Mouse (Mus musculus) limb, embryonic 12.5 days (tissue): ENCODE results near the gene Kalrn. TPM values are rescaled to one million over a fixed set of nuclear protein-coding genes. Genes with fewer than 3 reads are reported as not detected.

Source experiments
- ATAC-seq: fragments of 200-750 bp; cut with Nextera tagmentation; 2 replicates; pipeline ENCODE4 v1.8.0; 2017; ENCODE audit warnings: low read depth, moderate TSS enrichment; ENCODE audit not compliant: insufficient number of reproducible peaks, insufficient read depth, low FRiP score, low TSS enrichment
- H3K27ac ChIP-seq: fragments of 300-500 bp; sonication (generic); 2 replicates; pipeline ENCODE4 v1.5.1; 2016; ENCODE audit warnings: mild to moderate bottlenecking, moderate library complexity
- H3K27me3 ChIP-seq: fragments of 300-500 bp; sonication (generic); 2 replicates; pipeline ENCODE4 v1.6.1; 2016; ENCODE audit warnings: mild to moderate bottlenecking, moderate library complexity
- H3K36me3 ChIP-seq: fragments of 300-500 bp; sonication (generic); 2 replicates; pipeline ENCODE4 v1.6.1; 2016; ENCODE audit warnings: mild to moderate bottlenecking, moderate library complexity
- H3K4me1 ChIP-seq: fragments of 300-500 bp; sonication (generic); replicated peaks from 2 replicates; pipeline ENCODE4 v1.6.1; 2016
- H3K4me2 ChIP-seq: fragments of 300-500 bp; sonication (generic); 2 replicates; pipeline ENCODE4 v1.6.1; 2016; ENCODE audit warnings: mild to moderate bottlenecking, moderate library complexity
- H3K4me3 ChIP-seq: fragments of 300-500 bp; sonication (generic); replicated peaks from 2 replicates; pipeline ENCODE4 v1.5.1; 2016; ENCODE audit warnings: mild to moderate bottlenecking
- H3K9ac ChIP-seq: fragments of 300-500 bp; sonication (generic); replicated peaks from 2 replicates; pipeline ENCODE4 v1.6.1; 2016; ENCODE audit warnings: mild to moderate bottlenecking, moderate library complexity
- H3K9me3 ChIP-seq: fragments of 300-500 bp; sonication (generic); 2 replicates; pipeline ENCODE4 v1.6.1; 2016; ENCODE audit warnings: mild to moderate bottlenecking, moderate library complexity
- WGBS: fragments of 180-500 bp; shearing (Covaris S2); methylation state at CpG from one replicate; pipeline ENCODE4 v1.1.7; 2016; 5-methylcytosine and 5-hydroxymethylcytosine counted together
- polyA plus RNA-seq: library from polyadenylated mRNA; unstranded; fragments of >200 nt; fragmentation: Nextera tagmentation; extraction: Ambion mirVana; gene quantifications from 2 replicates; pipeline ENCODE4 v1.2.1, GENCODE M21; 2016

Gene Kalrn
- polyA plus RNA-seq, 1 experiment from 2014 or later, result 13.1 TPM

- Histone ChIP-seq H3K4me3 (no peak overlapping the region), H3K27ac (no peak overlapping the region), H3K36me3 (peaks cover 14% of the 10 kb centered on the region; the same call in 1 of the 2 replicates), H3K4me1 (no peaks in the 10 kb centered on the region), H3K9me3 (no peaks in the 10 kb centered on the region), H3K27me3 (no peaks in the 10 kb centered on the region), H3K4me2 (no peak overlapping the region), H3K9ac (no peak overlapping the region)
- WGBS, result 82% methylated on average over 4 of the region's 4 CpGs
- no peak for ATAC-seq
Measured at GRCm38 (mm10) chr16:34048232-34048631, 525.1 kb downstream of the Kalrn start.

GRCm38 (mm10) chr16:34047543-34047942 lies 525.8 kb downstream of the Kalrn start:
- no peak overlapping the region for H3K4me3 ChIP-seq
- no peak overlapping the region for H3K9ac ChIP-seq
- H3K27me3 ChIP-seq, result no peaks in the 10 kb centered on the region
- ATAC-seq, result no peak
- peaks cover 12% of the 10 kb centered on the region; the same call in 1 of the 2 replicates for H3K36me3 ChIP-seq
- H3K27ac ChIP-seq, result no peak overlapping the region
- no peaks in the 10 kb centered on the region for H3K4me1 ChIP-seq
- no peaks in the 10 kb centered on the region for H3K9me3 ChIP-seq
- 79% methylated on average over 7 of the region's 7 CpGs for WGBS
- H3K4me2 ChIP-seq, result no peak overlapping the region

DNA sequence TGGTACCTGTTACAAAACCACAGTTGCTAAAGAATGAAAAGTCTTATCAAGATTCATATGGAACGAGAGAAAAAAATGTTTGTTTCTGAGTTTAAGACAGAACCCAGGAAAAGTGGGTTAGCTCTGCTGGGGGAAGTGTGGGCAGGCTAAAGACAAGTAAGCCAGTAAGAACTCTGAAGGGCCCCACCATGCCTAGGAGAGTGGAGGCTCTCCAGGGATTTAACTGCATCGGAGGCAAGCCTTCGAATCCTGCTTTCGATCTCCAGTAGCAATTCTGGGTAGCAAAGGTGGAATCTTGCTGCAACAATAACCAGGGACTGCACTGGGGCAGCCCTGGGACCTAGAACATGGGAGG lies 526.3 kb downstream of the Kalrn start:
- WGBS, result 88% methylated on average over 4 of the region's 4 CpGs
- no peak overlapping the region for H3K27ac ChIP-seq
- no peak for ATAC-seq
- peaks cover 12% of the 10 kb centered on the region; the same call in 1 of the 2 replicates for H3K36me3 ChIP-seq
- H3K27me3 ChIP-seq, result no peaks in the 10 kb centered on the region
- no peak overlapping the region for H3K4me3 ChIP-seq
- no peaks in the 10 kb centered on the region for H3K9me3 ChIP-seq
- H3K4me2 ChIP-seq, result no peak overlapping the region
- no peaks in the 10 kb centered on the region for H3K4me1 ChIP-seq
- no peak overlapping the region for H3K9ac ChIP-seq

GRCm38 (mm10) chr16:34046268-34047005 lies 526.9 kb downstream of the Kalrn start:
- no peak overlapping the region for H3K4me3 ChIP-seq
- no peak overlapping the region for H3K4me2 ChIP-seq
- WGBS, result 77% methylated on average over 13 of the region's 13 CpGs
- H3K4me1 ChIP-seq, result no peaks in the 10 kb centered on the region
- H3K9ac ChIP-seq, result no peak overlapping the region
- no peaks in the 10 kb centered on the region for H3K9me3 ChIP-seq
- H3K27ac ChIP-seq, result no peak overlapping the region
- ATAC-seq, result no peak
- no peaks in the 10 kb centered on the region for H3K27me3 ChIP-seq
- peaks cover 10% of the 10 kb centered on the region; the same call in 1 of the 2 replicates for H3K36me3 ChIP-seq

GRCm38 (mm10) chr16:34044539-34044938 lies 528.8 kb downstream of the Kalrn start:
- no peak for ATAC-seq
- WGBS, result 71% methylated on average over 8 of the region's 8 CpGs
- H3K9ac ChIP-seq, result no peak overlapping the region
- no peak overlapping the region for H3K27ac ChIP-seq
- no peaks in the 10 kb centered on the region for H3K9me3 ChIP-seq
- no peak overlapping the region for H3K4me2 ChIP-seq
- peaks cover 6% of the 10 kb centered on the region; the same call in 1 of the 2 replicates for H3K36me3 ChIP-seq
- no peaks in the 10 kb centered on the region for H3K27me3 ChIP-seq
- no peak overlapping the region for H3K4me3 ChIP-seq
- H3K4me1 ChIP-seq, result no peaks in the 10 kb centered on the region

- no peak for ATAC-seq
- no peak overlapping the region for H3K4me3 ChIP-seq
- peaks cover 14% of the 10 kb centered on the region; the same call in 1 of the 2 replicates for H3K36me3 ChIP-seq
- no peaks in the 10 kb centered on the region for H3K9me3 ChIP-seq
- H3K27ac ChIP-seq, result no peak overlapping the region
- H3K4me2 ChIP-seq, result no peak overlapping the region
- 85% methylated on average over 6 of the region's 6 CpGs for WGBS
- no peak overlapping the region for H3K9ac ChIP-seq
- H3K27me3 ChIP-seq, result no peaks in the 10 kb centered on the region
- H3K4me1 ChIP-seq, result no peaks in the 10 kb centered on the region
Measured at GRCm38 (mm10) chr16:34043048-34043795, 530.1 kb downstream of the Kalrn start.

GRCm38 (mm10) chr16:34042586-34042985 lies 530.7 kb downstream of the Kalrn start:
- H3K9me3 ChIP-seq, result no peaks in the 10 kb centered on the region
- H3K27me3 ChIP-seq, result no peaks in the 10 kb centered on the region
- no peaks in the 10 kb centered on the region for H3K4me1 ChIP-seq
- peaks cover 20% of the 10 kb centered on the region; the same call in 1 of the 2 replicates for H3K36me3 ChIP-seq
- H3K9ac ChIP-seq, result no peak overlapping the region
- H3K4me3 ChIP-seq, result no peak overlapping the region
- no peak for ATAC-seq
- H3K4me2 ChIP-seq, result no peak overlapping the region
- H3K27ac ChIP-seq, result no peak overlapping the region
- 94% methylated on average over 4 of the region's 4 CpGs for WGBS

GRCm38 (mm10) chr16:34040276-34040675 lies 533.1 kb downstream of the Kalrn start:
- whole genome bisulfite sequencing, result 90% methylated on average over 6 of the region's 6 CpGs
- H3K4me2 ChIP-seq, result no peak overlapping the region
- peaks cover 28% of the 10 kb centered on the region for H3K36me3 ChIP-seq
- H3K27me3 ChIP-seq, result no peaks in the 10 kb centered on the region
- H3K4me1 ChIP-seq, result no peaks in the 10 kb centered on the region
- no peak for ATAC-seq
- H3K9me3 ChIP-seq, result no peaks in the 10 kb centered on the region
- no peak overlapping the region for H3K9ac ChIP-seq
- no peak overlapping the region for H3K4me3 ChIP-seq
- no peak overlapping the region for H3K27ac ChIP-seq

DNA sequence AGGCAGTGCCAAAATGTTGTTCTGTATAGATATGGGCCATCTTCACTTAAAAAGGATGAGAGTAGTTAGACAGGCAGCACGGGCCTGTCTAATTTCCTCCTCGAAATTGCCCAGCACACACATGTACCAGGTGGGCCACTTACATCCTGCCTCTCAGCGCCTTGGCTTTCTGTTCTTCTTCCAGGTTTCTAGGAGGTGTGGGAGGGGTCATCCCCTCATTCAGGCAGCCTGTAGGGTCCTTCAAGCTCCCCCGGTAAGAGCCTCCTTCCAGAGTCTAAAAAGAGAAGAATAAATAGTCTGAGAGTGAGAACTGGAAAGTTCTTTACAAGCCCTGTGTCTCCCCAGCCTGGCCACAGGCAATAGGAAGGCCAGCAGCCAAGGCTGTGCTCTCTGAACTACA lies 533.6 kb downstream of the Kalrn start:
- H3K4me1 ChIP-seq, result no peaks in the 10 kb centered on the region
- no peak overlapping the region for H3K4me2 ChIP-seq
- H3K4me3 ChIP-seq, result no peak overlapping the region
- H3K27me3 ChIP-seq, result no peaks in the 10 kb centered on the region
- no peaks in the 10 kb centered on the region for H3K9me3 ChIP-seq
- WGBS, result 82% methylated on average over 4 of the region's 4 CpGs
- ATAC-seq, result no peak
- H3K27ac ChIP-seq, result no peak overlapping the region
- H3K36me3 ChIP-seq, result peaks cover 34% of the 10 kb centered on the region
- H3K9ac ChIP-seq, result no peak overlapping the region

GRCm38 (mm10) chr16:34036327-34037047 lies 536.8 kb downstream of the Kalrn start:
- no peak for ATAC-seq
- no peak overlapping the region for H3K4me2 ChIP-seq
- H3K27me3 ChIP-seq, result no peaks in the 10 kb centered on the region
- no peaks in the 10 kb centered on the region for H3K4me1 ChIP-seq
- no peak overlapping the region for H3K27ac ChIP-seq
- no peak overlapping the region for H3K4me3 ChIP-seq
- no peak overlapping the region for H3K9ac ChIP-seq
- H3K9me3 ChIP-seq, result no peaks in the 10 kb centered on the region
- WGBS, result 80% methylated on average over 10 of the region's 10 CpGs
- peaks cover 66% of the 10 kb centered on the region for H3K36me3 ChIP-seq

DNA sequence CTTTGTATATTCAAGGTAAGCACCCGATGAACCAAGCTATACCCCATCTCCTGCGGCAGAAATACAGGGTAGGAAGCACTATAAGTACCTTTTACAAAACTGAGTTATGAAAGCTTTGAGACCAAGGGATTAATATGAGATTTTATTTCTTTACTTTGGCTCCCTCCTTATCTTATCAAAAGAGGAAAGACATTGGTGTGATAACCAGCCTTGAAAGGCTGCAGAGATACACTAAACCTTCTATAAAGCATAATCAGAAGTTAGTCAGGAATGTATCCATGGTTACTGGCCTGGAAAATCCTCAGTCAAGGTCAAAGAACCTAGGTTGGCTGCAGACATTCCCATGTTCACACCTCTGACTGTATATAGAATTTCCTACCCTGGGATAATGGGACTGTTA lies 537.6 kb downstream of the Kalrn start:
- Histone ChIP-seq H3K27ac (no peak overlapping the region), H3K4me1 (no peaks in the 10 kb centered on the region), H3K9ac (no peak overlapping the region), H3K36me3 (peaks cover 71% of the 10 kb centered on the region), H3K9me3 (no peaks in the 10 kb centered on the region), H3K27me3 (no peaks in the 10 kb centered on the region), H3K4me3 (no peak overlapping the region), H3K4me2 (no peak overlapping the region)
- ATAC-seq, result no peak
- 97% methylated on average over 2 of the region's 2 CpGs for WGBS
